Mouse (Mus musculus): Measurements from ENCODE around the gene Tmem221.
A peak's percentile ranks its signal among the peaks of the same experiment; 100 is the strongest.

Tmem221 gene

GRCm38 (mm10) chr8:71558071-71558957 lies at the start of gene Tmem221:
Gene Tmem221 (minus strand): TSS chr8:71558871.
- DNase-seq, result no peak

- DNase-seq, result no peak
Measured at GRCm38 (mm10) chr8:71604021-71604420, 45.4 kb upstream of the Tmem221 start.

- peak; percentile 92 to 94 for DNase-seq
Measured at GRCm38 (mm10) chr8:71602666-71603334, 44.1 kb upstream of the Tmem221 start.

- no peak for DNase-seq
Measured at GRCm38 (mm10) chr8:71601939-71602665, 43.4 kb upstream of the Tmem221 start.

GRCm38 (mm10) chr8:71598841-71599240 lies 40.2 kb upstream of the Tmem221 start:
- no peak for DNase-seq

GRCm38 (mm10) chr8:71598375-71598774 lies 39.7 kb upstream of the Tmem221 start:
- DNase-seq, result no peak

- no peak for DNase-seq
Measured at GRCm38 (mm10) chr8:71597451-71597850, 38.8 kb upstream of the Tmem221 start, which contains the start of gene Fam129c. Gene Fam129c (plus strand): TSS chr8:71597648.

GRCm38 (mm10) chr8:71596798-71597197 lies 38.1 kb upstream of the Tmem221 start:
- DNase-seq, result no peak

- DNase-seq, result no peak
Measured at GRCm38 (mm10) chr8:71596384-71596783, 37.7 kb upstream of the Tmem221 start.

- DNase-seq, result peak; percentile 88 to 97
Measured at GRCm38 (mm10) chr8:71595862-71596261, 37.2 kb upstream of the Tmem221 start.

GRCm38 (mm10) chr8:71594324-71594722 lies 35.7 kb upstream of the Tmem221 start:
- no peak for DNase-seq

GRCm38 (mm10) chr8:71593556-71594323 lies 35.1 kb upstream of the Tmem221 start:
- DNase-seq, result peak; percentile 30 to 40

- peak; percentile 84 to 89 for DNase-seq
Measured at GRCm38 (mm10) chr8:71592374-71593170, 33.9 kb upstream of the Tmem221 start.

GRCm38 (mm10) chr8:71591471-71592373 lies 33.1 kb upstream of the Tmem221 start, which contains the start of gene Pgls:
Gene Pgls (plus strand): TSS chr8:71592176.
- peak; percentile 97 to 98 for DNase-seq

- DNase-seq, result no peak
Measured at GRCm38 (mm10) chr8:71591017-71591416, 32.3 kb upstream of the Tmem221 start.

GRCm38 (mm10) chr8:71588762-71589161 lies 30.1 kb upstream of the Tmem221 start:
- no peak for DNase-seq

GRCm38 (mm10) chr8:71586891-71587290 lies 28.2 kb upstream of the Tmem221 start:
- peak; percentile 61 to 84 for DNase-seq

- no peak for DNase-seq
Measured at GRCm38 (mm10) chr8:71580201-71580600, 21.5 kb upstream of the Tmem221 start.

GRCm38 (mm10) chr8:71579476-71579875 lies 20.8 kb upstream of the Tmem221 start:
- no peak for DNase-seq

GRCm38 (mm10) chr8:71579009-71579408 lies 20.3 kb upstream of the Tmem221 start:
- DNase-seq, result no peak

All from kidney, postnatal 36 days (tissue).